ENCODE assay signal across 15 mouse cellular contexts in the genomic region with DNA sequence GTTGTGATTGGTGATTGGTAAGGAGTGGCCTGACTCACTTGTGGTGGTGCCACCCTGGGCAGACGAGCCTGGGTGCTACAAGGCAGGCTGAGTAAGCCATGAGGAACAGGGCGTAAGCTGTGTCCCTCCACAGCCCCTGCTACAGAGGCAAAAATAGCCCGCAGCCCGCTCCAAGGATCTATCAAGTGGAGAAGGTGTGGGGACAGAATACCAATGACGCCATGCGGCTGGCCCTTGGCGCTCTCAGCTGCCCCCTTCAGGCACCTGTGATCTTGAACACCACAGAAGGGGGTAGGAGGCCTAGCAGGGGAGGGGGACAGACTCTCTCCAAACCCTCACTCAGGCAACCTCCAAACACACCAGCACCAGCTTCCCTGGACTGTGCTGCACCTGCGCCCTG. TPM values are rescaled to one million over a fixed set of nuclear protein-coding genes. Genes with fewer than 3 reads are reported as not detected.
DNase-seq lines count a peak whose midpoint lies in the region; ATAC-seq and TF ChIP-seq lines count a peak whose summit lies in the region.
"Had no signal": no experiment of that assay in that cellular context is flagged by ENCODE, and none has a peak within 500 bp of the region (broad histone marks: within the 10 kb centered on the region; RNA-seq: fewer than 3 reads in every experiment).

No protein-coding gene starts in this region.

- H3K27ac ChIP-seq in heart, embryonic 13.5 days (replicated peaks) = peak overlapping the region; percentile 85
- H3K27ac ChIP-seq in forebrain, embryonic 10.5 days = no peak overlapping the region
- no peak overlapping the region for H3K27ac ChIP-seq in intestine, postnatal 0 days (ENCODE audit: low read depth, low read length)
- H3K27ac ChIP-seq: embryonic facial prominence, embryonic 10.5 days; hindbrain, embryonic 13.5 days had no signal

- DNase-seq in gastrocnemius, postnatal 25 days = peak; percentile 12
- DNase-seq in gastrocnemius, postnatal 4 days (ENCODE audit: low spot score in 2 of 2) = no peak
- peak; percentile 25 for DNase-seq in right cerebral cortex, postnatal 14 days
- DNase-seq in right cerebral cortex, postnatal 36 days (ENCODE audit: low spot score in 2 of 2) = no peak
- DNase-seq in urinary bladder, adult 2 months (ENCODE audit: low spot score) = no peak
- DNase-seq in forebrain, embryonic 10.5 days (ENCODE audit: extremely low spot score, low spot score) = no peak
- DNase-seq: adrenal gland, postnatal 25 days; kidney, adult 18-20 months; kidney, postnatal 25 days; layer of hippocampus, postnatal 36 days; lung, postnatal 36 days had no signal

- no peaks in the 10 kb centered on the region for H3K27me3 ChIP-seq in heart, embryonic 13.5 days (replicated peaks)
- H3K27me3 ChIP-seq in forebrain, embryonic 10.5 days (ENCODE audit: poor library complexity, severe bottlenecking) = no peaks in the 10 kb centered on the region
- H3K27me3 ChIP-seq in intestine, postnatal 0 days (replicated peaks; ENCODE audit: control insufficient read depth, insufficient read depth, low read length) = no peaks in the 10 kb centered on the region
- H3K27me3 ChIP-seq: hindbrain, embryonic 13.5 days had no signal

- TF ChIP-seq CTCF in intestine, postnatal 0 days (IDR thresholded peaks at IDR 0.05; ENCODE audit: low read depth) = no peak

- 0 out of 2 replicates have a peak overlapping the region, but pooled peaks have one; percentile 0 for H3K9ac ChIP-seq in heart, embryonic 13.5 days
- H3K9ac ChIP-seq in intestine, postnatal 0 days (ENCODE audit: low read depth, low read length) = no peak overlapping the region
- H3K9ac ChIP-seq: hindbrain, embryonic 13.5 days had no signal

- H3K4me1 ChIP-seq in heart, embryonic 13.5 days = peaks cover 38% of the 10 kb centered on the region
- no peaks in the 10 kb centered on the region for H3K4me1 ChIP-seq in forebrain, embryonic 10.5 days
- H3K4me1 ChIP-seq in intestine, postnatal 0 days (replicated peaks; ENCODE audit: control insufficient read depth, insufficient read depth, low read length) = no peaks in the 10 kb centered on the region
- H3K4me1 ChIP-seq: embryonic facial prominence, embryonic 10.5 days had no signal

- 43% methylated on average over 8 of the region's 8 CpGs for WGBS in heart, embryonic 13.5 days
- WGBS in forebrain, embryonic 10.5 days = 90% methylated on average over 8 of the region's 8 CpGs
- WGBS in intestine, postnatal 0 days = 89% methylated on average over 8 of the region's 8 CpGs

- H3K9me3 ChIP-seq in heart, embryonic 13.5 days = no peaks in the 10 kb centered on the region
- H3K9me3 ChIP-seq in forebrain, embryonic 10.5 days = no peaks in the 10 kb centered on the region
- no peaks in the 10 kb centered on the region for H3K9me3 ChIP-seq in intestine, postnatal 0 days (ENCODE audit: control insufficient read depth)
- H3K9me3 ChIP-seq: embryonic facial prominence, embryonic 10.5 days; hindbrain, embryonic 13.5 days had no signal

- peaks cover 83% of the 10 kb centered on the region for H3K36me3 ChIP-seq in heart, embryonic 13.5 days
- peaks cover 100% of the 10 kb centered on the region for H3K36me3 ChIP-seq in forebrain, embryonic 10.5 days (replicated peaks)
- peaks cover 61% of the 10 kb centered on the region for H3K36me3 ChIP-seq in intestine, postnatal 0 days (ENCODE audit: control insufficient read depth, insufficient read depth)

- peak; percentile 65 for ATAC-seq in heart, embryonic 13.5 days (ENCODE audit: extremely low read depth, insufficient number of reproducible peaks, low FRiP score, low TSS enrichment)
- no peak for ATAC-seq in intestine, postnatal 0 days

- H3K4me2 ChIP-seq in heart, embryonic 13.5 days = peak overlapping the region; percentile 25; the same call in 1 of the 2 replicates
- H3K4me2 ChIP-seq in intestine, postnatal 0 days (replicated peaks; ENCODE audit: low read depth) = no peak overlapping the region
- H3K4me2 ChIP-seq: hindbrain, embryonic 13.5 days had no signal

- H3K4me3 ChIP-seq in heart, embryonic 13.5 days = no peak overlapping the region
- no peak overlapping the region for H3K4me3 ChIP-seq in forebrain, embryonic 10.5 days
- H3K4me3 ChIP-seq in intestine, postnatal 0 days (ENCODE audit: low read depth, low read length) = no peak overlapping the region
- H3K4me3 ChIP-seq: embryonic facial prominence, embryonic 10.5 days; hindbrain, embryonic 13.5 days had no signal

RNA-seq across cellular contexts. Expression of a gene that starts 15.3 kb away (rescaled TPM):
- 1 to 10 TPM; 7.5 to 7.6 TPM for total RNA-seq in gastrocnemius, postnatal 25 days (2021)
- 10 to 100 TPM; 20.4 to 24.9 TPM for total RNA-seq in gastrocnemius, postnatal 4 days (2021)
- polyA plus RNA-seq in heart, embryonic 13.5 days (2015; fragmentation: Nextera tagmentation; extraction: Ambion mirVana) = 25.2 and 26.1 TPM in 2 replicates
- 13.2 and 13.8 TPM in 2 replicates for polyA plus RNA-seq in urinary bladder, adult 2 months (2012; rRNA removed)
- 60.8 and 62.7 TPM in 2 replicates for polyA plus RNA-seq in forebrain, embryonic 10.5 days (2016; fragmentation: Nextera tagmentation; extraction: Ambion mirVana)
- polyA plus RNA-seq in intestine, postnatal 0 days (2015; fragmentation: Nextera tagmentation; extraction: Ambion mirVana) = 10.3 and 11.1 TPM in 2 replicates

RNA-seq across cellular contexts. Expression of a gene that starts 15.4 kb away (rescaled TPM):
- 1 to 10 TPM; 5.3 to 6.5 TPM for total RNA-seq in gastrocnemius, postnatal 25 days (2021)
- total RNA-seq in gastrocnemius, postnatal 4 days (2021) = 10 to 100 TPM in 1 of 2 experiments, 1 to 10 TPM in 1; 8.6 to 12.1 TPM
- 28.2 and 31.3 TPM in 2 replicates for polyA plus RNA-seq in heart, embryonic 13.5 days (2015; fragmentation: Nextera tagmentation; extraction: Ambion mirVana)
- 19.0 and 21.6 TPM in 2 replicates for polyA plus RNA-seq in urinary bladder, adult 2 months (2012; rRNA removed)
- 57.4 TPM in 2 replicates for polyA plus RNA-seq in forebrain, embryonic 10.5 days (2016; fragmentation: Nextera tagmentation; extraction: Ambion mirVana)
- 28.9 and 34.7 TPM in 2 replicates for polyA plus RNA-seq in intestine, postnatal 0 days (2015; fragmentation: Nextera tagmentation; extraction: Ambion mirVana)

RNA-seq across cellular contexts. Expression of a gene that starts 25.7 kb away (rescaled TPM):
- total RNA-seq in gastrocnemius, postnatal 25 days (2021) = 1 to 10 TPM; 6.9 to 7.2 TPM
- 1 to 10 TPM; 7.3 to 7.6 TPM for total RNA-seq in gastrocnemius, postnatal 4 days (2021)
- 14.7 and 15.1 TPM in 2 replicates for polyA plus RNA-seq in heart, embryonic 13.5 days (2015; fragmentation: Nextera tagmentation; extraction: Ambion mirVana)
- polyA plus RNA-seq in urinary bladder, adult 2 months (2012; rRNA removed) = 11.8 and 12.0 TPM in 2 replicates
- polyA plus RNA-seq in forebrain, embryonic 10.5 days (2016; fragmentation: Nextera tagmentation; extraction: Ambion mirVana) = 22.9 TPM in 2 replicates
- 11.2 and 13.7 TPM in 2 replicates for polyA plus RNA-seq in intestine, postnatal 0 days (2015; fragmentation: Nextera tagmentation; extraction: Ambion mirVana)

Comparison
In these comparisons a context has a peak if more than half of its experiments do, and no peak if none do; other contexts are left out.
1. DNase-seq: peak in gastrocnemius, postnatal 25 days (single experiment) and right cerebral cortex, postnatal 14 days (single experiment); none in gastrocnemius, postnatal 4 days (0 of 2), right cerebral cortex, postnatal 36 days (0 of 2), urinary bladder, adult 2 months (single experiment) and forebrain, embryonic 10.5 days (single experiment).